Mouse (Mus musculus): ENCODE measurements around the gene Nectin1.
A peak's percentile ranks its signal among the peaks of the same experiment; 100 is the strongest.

The Nectin1 gene

GRCm38 (mm10) chr9:43743647-43744137 is at the start of gene Nectin1:
Gene Nectin1, plus strand, starts transcription at chr9:43743984.
- peak; percentile 85 for DNase-seq (ENCODE audit: low spot score)

- DNase-seq (ENCODE audit: low spot score), result peak; percentile 28
Observed at GRCm38 (mm10) chr9:43698080-43698712, 45.6 kb upstream of the Nectin1 start.

DNA sequence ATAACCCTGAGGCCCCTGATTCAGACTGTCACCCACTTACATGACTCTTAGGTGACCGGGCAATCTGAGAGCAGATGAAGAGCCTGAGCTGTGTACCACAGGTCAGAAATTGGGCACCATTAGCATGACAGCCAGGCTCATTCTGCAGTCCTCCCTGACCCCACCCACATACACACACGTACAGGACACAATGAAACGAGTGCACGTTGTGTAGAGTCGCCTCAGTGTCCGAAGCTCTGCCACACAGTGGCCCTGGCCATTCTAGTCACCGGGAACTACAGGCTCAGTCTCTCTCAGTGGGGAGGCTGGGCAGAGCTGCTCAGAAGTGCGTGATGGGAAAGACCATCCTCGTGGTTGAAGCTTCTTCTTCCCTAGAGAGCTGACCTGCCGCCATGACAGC is 44.9 kb upstream of the Nectin1 start:
- DNase-seq (ENCODE audit: low spot score), result no peak

DNA sequence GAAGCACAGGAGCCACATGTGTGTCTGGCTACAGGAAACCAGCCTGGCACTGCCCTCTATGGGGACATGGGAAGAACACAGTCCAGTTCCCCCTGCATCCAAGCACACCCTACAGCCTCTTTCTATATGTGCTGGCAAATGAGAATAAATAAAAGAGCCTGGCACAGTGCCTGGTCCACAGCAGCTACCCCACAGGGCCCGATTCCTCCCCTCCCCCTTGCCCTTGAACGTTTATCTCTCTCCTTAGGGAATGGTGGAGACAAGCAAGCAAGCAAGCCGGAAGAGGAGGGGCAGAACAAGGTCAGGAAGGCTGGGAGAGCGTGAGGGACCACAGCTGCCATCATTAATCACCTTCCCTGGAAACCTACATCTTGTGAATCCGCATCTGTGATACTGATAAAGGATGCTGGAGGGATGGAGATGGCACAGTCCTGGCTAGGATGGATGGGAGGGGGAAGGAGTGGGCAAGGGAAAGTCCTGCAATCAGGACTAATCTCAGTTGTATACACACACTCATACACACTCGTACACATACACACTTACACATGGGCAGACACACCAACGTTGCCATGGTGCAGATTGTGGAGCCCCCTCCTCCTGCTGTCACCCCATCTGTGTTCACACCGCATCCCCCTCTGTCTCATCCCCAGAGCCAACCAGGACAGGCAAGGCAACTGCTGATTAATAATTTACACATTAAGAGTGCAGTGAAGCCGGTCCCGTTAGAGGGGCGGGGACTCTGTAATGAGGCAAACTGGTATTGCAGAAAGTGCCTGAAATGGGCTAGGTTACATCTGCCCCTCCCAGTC is 44.2 kb upstream of the Nectin1 start:
- DNase-seq (ENCODE audit: low spot score), result no peak

DNA sequence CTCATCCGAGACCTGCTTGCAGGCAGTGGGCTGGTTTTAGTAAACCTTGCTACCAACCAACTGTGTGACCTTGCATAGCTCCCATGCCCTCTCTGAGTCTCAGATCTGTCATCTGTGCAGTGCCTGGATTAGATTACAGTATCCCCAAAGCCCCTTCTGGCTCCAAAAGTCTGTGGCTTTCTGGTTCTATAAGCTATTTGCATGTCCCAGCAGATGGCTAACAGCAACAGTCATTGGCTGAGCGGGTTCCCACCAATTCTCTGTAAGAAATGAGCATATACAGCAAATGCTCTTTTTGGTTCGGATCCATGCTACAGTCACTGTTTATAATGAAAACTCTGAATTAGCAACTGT is 43.6 kb upstream of the Nectin1 start:
- no peak for DNase-seq (ENCODE audit: low spot score)

DNA sequence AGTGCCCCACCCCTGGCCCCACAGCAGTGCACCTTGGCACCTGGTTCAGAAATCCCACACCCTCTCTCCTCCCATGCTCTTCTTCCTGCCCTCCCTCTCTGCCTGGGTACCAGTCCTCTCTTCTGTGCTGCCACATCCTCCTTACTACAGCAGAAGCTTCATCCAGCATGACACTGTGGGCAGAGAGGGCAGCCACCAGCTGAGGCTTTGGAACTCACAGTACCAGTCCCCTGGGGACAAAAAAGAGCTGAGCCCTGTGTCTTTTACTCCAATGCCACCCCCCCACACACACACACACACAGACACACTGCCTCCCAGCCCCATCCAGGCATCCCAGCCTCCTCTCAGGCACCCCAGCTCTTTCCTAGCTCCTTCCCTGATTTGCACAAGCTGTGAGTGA is 42.0 kb upstream of the Nectin1 start:
- no peak for DNase-seq (ENCODE audit: low spot score)

DNA sequence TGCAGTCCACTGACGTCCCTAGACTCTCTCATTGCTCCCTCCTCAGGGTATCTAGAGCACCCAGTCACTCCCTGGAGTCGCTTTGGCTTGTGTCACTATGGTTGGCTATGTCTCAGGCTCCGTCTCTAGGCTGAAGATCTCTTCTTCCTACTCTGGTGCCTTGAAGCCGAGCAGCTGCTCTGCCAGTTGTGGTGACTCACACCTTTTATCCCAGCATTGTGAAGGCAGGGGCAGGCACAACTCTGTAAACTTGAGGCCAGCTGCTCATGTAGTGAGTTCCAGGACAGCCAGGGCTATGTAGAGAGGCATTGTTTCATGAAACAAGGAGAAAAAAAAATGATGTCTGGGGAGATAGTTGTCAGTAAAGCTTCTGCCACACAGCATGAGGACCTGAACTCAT is 36.2 kb upstream of the Nectin1 start:
- no peak for DNase-seq (ENCODE audit: low spot score)

DNA sequence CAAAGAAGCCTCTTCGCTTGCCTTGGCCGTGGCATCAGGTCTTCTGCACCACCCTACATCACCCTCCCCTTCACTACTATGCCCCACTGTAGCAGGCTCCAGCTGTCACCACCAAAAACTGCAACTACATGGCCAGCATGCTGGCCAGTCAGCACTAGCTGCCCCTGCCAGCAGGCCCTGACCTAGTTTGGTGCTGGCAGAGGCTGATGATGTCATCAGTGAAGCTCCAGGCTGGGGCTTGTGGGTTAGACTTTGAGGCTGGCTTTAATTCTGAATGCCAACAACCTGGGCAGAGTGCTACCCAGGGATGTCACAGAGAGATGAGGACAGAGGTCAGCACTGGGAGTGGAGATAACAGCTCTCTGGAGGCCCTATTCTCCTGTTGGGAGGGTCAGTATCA is 35.1 kb upstream of the Nectin1 start:
- no peak for DNase-seq (ENCODE audit: low spot score)

GRCm38 (mm10) chr9:43713432-43713831 is 30.4 kb upstream of the Nectin1 start:
- DNase-seq (ENCODE audit: low spot score), result no peak

GRCm38 (mm10) chr9:43719407-43719839 is 24.4 kb upstream of the Nectin1 start:
- no peak for DNase-seq (ENCODE audit: low spot score)

DNA sequence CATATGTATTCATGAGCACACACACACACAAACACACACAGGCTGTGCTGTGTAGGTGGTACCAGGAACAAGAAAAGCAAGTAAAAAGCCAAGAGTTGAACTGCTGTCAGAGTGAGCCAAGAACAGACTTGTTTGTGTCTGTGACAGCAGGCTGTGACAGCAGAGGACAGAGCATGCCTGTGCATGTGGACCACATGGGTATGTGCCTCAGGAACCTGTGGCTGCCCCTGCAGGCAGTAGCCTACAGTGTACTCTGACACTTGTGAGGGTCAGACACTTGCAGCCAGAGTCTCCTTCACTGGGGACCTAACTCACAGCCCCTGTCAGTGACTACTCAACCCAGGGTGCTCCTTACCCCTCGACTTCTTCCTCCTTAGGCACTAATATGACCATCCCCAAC is 23.7 kb upstream of the Nectin1 start:
- DNase-seq (ENCODE audit: low spot score), result no peak

GRCm38 (mm10) chr9:43724093-43724492 is 19.7 kb upstream of the Nectin1 start:
- DNase-seq (ENCODE audit: low spot score), result no peak

DNA sequence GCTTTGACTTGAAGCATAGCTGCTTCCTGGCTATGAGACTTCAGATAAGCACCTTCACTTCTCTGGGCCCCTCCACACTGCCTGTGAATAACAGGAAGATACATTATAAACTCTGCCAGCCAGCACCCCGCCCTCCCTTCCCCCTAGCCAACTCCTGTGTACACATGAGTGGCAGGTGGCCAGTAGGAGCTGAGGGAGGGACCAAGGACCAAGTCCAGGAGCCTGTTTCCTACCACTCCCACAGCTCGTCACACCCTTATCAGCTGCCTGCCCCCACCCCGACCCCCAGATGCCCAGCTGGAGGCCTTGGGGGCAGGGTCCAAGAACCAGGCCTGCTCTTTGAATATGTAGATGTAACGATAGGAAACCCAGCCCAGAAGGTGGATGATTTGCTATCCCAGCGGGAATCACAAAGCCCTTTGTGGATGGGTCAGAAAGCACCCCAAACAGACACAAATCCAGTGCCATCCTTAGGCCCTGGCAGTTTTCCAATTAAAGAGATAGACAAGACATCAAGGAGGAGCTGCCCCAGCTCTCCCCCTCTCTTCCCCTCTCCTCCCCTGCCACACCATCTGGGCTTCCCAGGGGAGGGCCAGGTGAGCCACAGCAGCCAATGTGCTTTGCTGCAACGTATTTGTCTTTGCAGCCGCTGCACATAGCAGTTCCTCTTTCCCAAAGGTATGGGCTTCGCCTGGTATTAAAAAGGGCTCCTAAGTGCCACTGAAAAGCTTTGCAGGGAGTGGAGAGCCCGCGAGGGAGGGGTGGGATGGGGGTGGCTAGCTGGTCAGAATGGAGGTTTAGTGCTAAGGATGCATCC is 14.1 kb upstream of the Nectin1 start:
- peak; percentile 76 for DNase-seq (ENCODE audit: low spot score)

DNA sequence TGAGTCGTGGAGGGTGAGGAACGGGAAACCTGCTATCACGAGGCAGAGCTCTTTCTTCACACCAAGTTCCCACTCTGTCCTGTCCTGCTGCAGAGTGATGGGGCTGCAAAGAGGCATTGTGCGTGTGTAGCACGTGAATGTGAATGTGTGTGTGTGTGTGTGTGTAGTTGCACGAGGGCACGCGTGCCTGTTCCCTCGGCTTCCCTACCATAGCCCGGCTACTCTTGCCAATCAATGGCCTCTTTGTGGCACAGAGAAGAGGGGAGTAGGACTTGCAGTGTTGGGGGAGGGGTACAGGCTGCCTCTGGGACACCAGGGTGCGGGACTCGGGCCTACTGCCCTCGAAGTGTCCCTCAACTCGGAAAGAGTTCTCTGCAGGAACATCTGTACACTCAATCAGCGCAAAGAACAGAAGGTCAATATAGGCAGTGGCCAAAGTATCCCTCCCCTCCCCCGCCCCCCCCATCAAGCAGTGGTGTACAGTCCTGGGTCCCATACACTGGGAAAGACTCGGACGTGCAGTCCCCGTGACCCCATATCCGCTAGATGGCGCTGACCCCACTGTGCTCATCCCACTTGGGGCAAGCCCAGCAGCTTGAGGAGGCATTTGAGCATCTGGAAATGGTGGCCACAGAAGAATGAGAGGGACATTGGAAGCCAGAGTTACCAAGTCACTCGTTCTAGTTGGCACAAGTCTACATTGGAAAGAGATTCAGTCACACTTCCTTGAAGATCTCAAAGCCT is 13.3 kb upstream of the Nectin1 start:
- DNase-seq (ENCODE audit: low spot score), result peak; percentile 70

- DNase-seq (ENCODE audit: low spot score), result no peak
Observed at GRCm38 (mm10) chr9:43731880-43732279, 11.9 kb upstream of the Nectin1 start.

- DNase-seq (ENCODE audit: low spot score), result no peak
Observed at GRCm38 (mm10) chr9:43732671-43733070, 11.1 kb upstream of the Nectin1 start.

DNA sequence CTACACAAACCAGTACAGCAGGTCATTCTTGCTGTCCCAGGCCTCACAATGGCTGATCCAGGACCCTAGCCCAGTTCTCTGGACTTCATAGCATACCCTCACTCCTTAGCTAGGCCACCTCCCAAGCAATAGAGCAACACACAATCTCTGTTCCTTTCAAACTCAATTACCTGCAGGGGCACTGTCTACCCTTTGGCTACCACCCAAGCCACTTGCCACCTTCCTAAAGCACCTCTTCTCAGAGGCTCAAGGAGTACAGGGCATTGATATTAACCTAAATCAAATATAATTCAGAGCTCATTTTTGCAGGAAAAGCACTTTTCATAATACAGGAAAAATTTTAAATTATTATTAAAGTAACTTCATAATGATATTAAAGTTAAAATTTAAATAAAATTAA is 8.8 kb upstream of the Nectin1 start:
- DNase-seq (ENCODE audit: low spot score), result peak; percentile 53

- peak; percentile 43 for DNase-seq (ENCODE audit: low spot score)
Observed at GRCm38 (mm10) chr9:43736046-43736730, 7.6 kb upstream of the Nectin1 start.

- DNase-seq (ENCODE audit: low spot score), result peak; percentile 48
Observed at GRCm38 (mm10) chr9:43737331-43737730, 6.5 kb upstream of the Nectin1 start.

GRCm38 (mm10) chr9:43737871-43738292 is 5.9 kb upstream of the Nectin1 start:
- peak; percentile 75 for DNase-seq (ENCODE audit: low spot score)

DNA sequence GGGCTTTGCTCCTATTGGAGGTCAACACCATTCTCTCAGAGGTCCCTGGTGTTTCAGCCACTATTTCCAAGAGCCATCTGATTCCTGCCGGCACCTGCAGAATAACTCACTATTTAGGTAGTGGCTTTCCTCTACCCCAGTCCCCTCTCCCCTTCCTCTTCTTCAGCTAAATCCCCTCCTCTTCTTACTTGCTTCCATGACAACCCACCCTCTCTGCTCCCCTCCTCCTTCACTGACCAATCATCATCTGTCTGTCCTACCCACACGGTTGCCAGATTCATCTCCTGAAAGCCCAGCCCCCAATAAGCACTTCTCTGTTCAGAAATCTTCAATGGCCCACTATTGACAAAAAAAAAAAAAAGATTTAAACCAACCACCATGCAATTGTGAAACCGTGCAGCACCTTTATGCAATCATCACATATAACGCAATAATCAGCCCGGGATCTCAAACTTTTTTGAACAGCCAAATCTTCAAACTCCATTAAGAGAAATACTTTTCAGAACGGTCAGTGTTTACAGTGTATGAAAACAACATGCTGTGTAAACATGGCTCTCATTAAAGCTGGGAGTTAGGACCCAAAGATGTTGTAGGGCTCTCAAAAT is 5.2 kb upstream of the Nectin1 start:
- DNase-seq (ENCODE audit: low spot score), result no peak
